Mouse (Mus musculus) heart, embryonic 15.5 days (tissue): Measurements from ENCODE around the gene Batf2. TPM values are rescaled to one million over a fixed set of nuclear protein-coding genes. Genes with fewer than 3 reads are reported as not detected.
A peak's percentile ranks its signal among the peaks of the same experiment; 100 is the strongest.
"Not testable (repeated sequence)": the region's sequence is repeated elsewhere in the genome, so short reads cannot be mapped to it uniquely, and the experiment has no call there.

Experiments
- ATAC-seq: fragments of 200-750 bp; cut with Nextera tagmentation; replicated peaks from 2 replicates; pipeline ENCODE4 v1.8.0; 2017; ENCODE audit warnings: low read depth, moderate TSS enrichment; ENCODE audit not compliant: insufficient number of reproducible peaks, insufficient read depth, low FRiP score
- H3K27ac ChIP-seq: fragments of 300-500 bp; sonication (generic); 2 replicates; pipeline ENCODE4 v1.5.1; 2015; ENCODE audit warnings: mild to moderate bottlenecking, inconsistent platforms
- H3K27me3 ChIP-seq: fragments of 300-500 bp; sonication (generic); 2 replicates; pipeline ENCODE4 v1.6.1; 2015; ENCODE audit warnings: inconsistent platforms
- H3K36me3 ChIP-seq: fragments of 300-500 bp; sonication (generic); 2 replicates; pipeline ENCODE4 v1.6.1; 2015; ENCODE audit warnings: mild to moderate bottlenecking, inconsistent platforms
- H3K4me1 ChIP-seq: fragments of 300-500 bp; sonication (generic); replicated peaks from 2 replicates; pipeline ENCODE4 v1.6.1; 2015; ENCODE audit warnings: inconsistent platforms
- H3K4me2 ChIP-seq: fragments of 300-500 bp; sonication (generic); 2 replicates; pipeline ENCODE4 v1.6.1; 2015; ENCODE audit warnings: inconsistent platforms, mild to moderate bottlenecking, moderate library complexity
- H3K4me3 ChIP-seq: fragments of 300-500 bp; sonication (generic); 2 replicates; pipeline ENCODE4 v1.5.1; 2015; ENCODE audit warnings: mild to moderate bottlenecking, inconsistent platforms
- H3K9ac ChIP-seq: fragments of 300-500 bp; sonication (generic); 2 replicates; pipeline ENCODE4 v1.6.1; 2015; ENCODE audit warnings: mild to moderate bottlenecking, inconsistent platforms
- H3K9me3 ChIP-seq: fragments of 300-500 bp; sonication (generic); replicated peaks from 2 replicates; pipeline ENCODE4 v1.6.1; 2016; ENCODE audit warnings: inconsistent platforms
- WGBS: fragments of 180-500 bp; shearing (Covaris S2); methylation state at CpG from one replicate; pipeline ENCODE4 v1.1.7; 2015; ENCODE audit warnings: mixed read lengths; 5-methylcytosine and 5-hydroxymethylcytosine counted together
- polyA plus RNA-seq: library from polyadenylated mRNA; unstranded; fragments of >200 nt; fragmentation: Nextera tagmentation; extraction: Ambion mirVana; gene quantifications from 2 replicates; pipeline ENCODE4 v1.2.1, GENCODE M21; 2015

Batf2 gene
- polyA plus RNA-seq, 1 experiment from 2014 or later, result not detected

DNA sequence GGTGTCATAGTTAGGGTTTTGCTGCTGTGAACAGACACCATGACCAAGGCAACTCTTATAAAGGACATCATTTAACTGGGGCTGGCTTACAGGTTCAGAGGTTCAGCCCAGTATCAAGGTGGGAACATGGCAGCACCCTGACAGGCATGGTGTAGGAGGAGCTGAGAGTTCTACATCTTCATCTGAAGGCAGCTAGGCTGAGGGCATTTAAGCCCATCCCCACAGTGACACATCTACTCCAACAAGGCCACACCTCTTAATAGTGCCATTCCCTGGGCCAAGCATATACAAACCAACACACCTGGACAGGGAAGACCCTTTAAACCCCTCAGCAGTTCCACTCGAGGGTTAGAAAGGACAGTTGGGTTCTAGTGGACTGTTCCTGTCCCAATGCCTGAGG lies 7.6 kb upstream of the Batf2 start:
- 15% methylated on average over 1 of the region's 1 CpGs for WGBS
- H3K4me1 ChIP-seq, H3K4me2 ChIP-seq, H3K9me3 ChIP-seq, ATAC-seq, H3K9ac ChIP-seq, H3K27ac ChIP-seq, H3K4me3 ChIP-seq, H3K36me3 ChIP-seq, H3K27me3 ChIP-seq: not testable (repeated sequence)

DNA sequence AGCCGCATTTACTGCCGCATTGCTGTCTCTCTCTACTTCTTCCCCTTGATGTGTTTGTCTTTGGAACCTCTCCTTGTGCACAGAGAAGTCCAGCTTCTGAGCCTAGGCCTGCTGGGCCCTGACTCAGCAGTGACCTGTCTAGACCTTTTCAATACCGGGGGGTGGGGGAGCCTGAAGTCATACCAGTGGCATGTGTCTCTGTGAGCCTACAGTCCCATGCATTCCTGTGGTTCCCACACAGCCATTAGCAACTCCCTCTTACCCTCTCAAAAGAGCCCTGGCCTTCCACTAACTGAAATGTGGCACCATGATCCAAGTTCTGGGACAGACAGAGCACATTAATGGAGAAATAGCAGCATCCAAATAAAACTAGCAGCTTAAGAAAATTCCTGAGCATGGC lies 4.4 kb upstream of the Batf2 start:
- Histone ChIP-seq H3K4me2 (no peak overlapping the region), H3K9ac (no peak overlapping the region), H3K36me3 (peaks cover 7% of the 10 kb centered on the region; the same call in 1 of the 2 replicates), H3K4me3 (no peak overlapping the region), H3K4me1 (peaks cover 8% of the 10 kb centered on the region), H3K27me3 (no peaks in the 10 kb centered on the region), H3K9me3 (no peaks in the 10 kb centered on the region), H3K27ac (no peak overlapping the region)
- no peak for ATAC-seq
- 78% methylated on average over 3 of the region's 3 CpGs for WGBS

DNA sequence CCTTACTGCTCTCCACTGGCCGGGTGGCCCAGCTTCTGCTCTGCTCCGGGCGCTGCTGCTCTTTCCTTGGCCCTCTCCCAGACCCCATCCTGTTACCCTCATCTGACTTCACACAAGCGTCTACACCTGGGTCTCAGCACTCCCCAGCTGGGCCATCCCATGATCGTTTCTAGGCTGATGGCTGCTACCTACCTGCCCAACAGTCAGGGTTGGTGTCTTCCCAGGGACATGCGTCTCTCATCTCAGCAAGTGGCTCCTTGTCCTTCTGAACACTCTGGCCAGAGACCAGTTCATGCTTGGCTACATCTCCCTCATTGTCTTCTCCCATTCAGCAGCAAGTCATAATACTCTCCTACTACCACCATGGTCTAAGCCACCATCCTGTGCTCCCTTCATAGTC lies 1.1 kb upstream of the Batf2 start:
- 90% methylated on average over 6 of the region's 6 CpGs for WGBS
- Histone ChIP-seq H3K27ac (no peak overlapping the region), H3K9me3 (no peaks in the 10 kb centered on the region), H3K4me2 (peak overlapping the region; percentile 94; the same call in 1 of the 2 replicates), H3K36me3 (0 out of 2 replicates have a peak, but pooled peaks cover 4% of the 10 kb centered on the region), H3K9ac (peak overlapping the region; percentile 84), H3K4me3 (peak overlapping the region; percentile 70; the same call in 1 of the 2 replicates), H3K4me1 (peaks cover 12% of the 10 kb centered on the region), H3K27me3 (no peaks in the 10 kb centered on the region)
- no peak for ATAC-seq

DNA sequence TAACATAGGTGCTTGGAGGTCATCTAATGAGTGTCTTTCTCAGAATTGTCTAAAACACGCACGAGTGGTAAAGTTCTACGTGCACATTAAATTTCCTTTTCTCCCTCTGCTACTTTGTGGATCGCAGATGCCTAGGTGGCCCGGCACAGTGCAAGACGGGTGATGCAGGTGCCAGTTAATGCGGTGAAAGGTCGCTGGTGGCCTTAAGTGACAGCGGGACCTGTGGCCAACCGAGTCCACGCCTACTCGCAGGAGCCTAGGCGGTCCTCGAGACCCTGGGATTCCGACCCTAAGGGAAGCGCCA lies 457 bp upstream of the Batf2 start:
- Histone ChIP-seq H3K36me3 (0 out of 2 replicates have a peak, but pooled peaks cover 4% of the 10 kb centered on the region), H3K4me1 (peaks cover 12% of the 10 kb centered on the region), H3K9ac (peak overlapping the region; percentile 84), H3K27me3 (no peaks in the 10 kb centered on the region), H3K9me3 (no peaks in the 10 kb centered on the region), H3K4me3 (peak overlapping the region; percentile 70), H3K27ac (peak overlapping the region; percentile 93), H3K4me2 (peak overlapping the region; percentile 94)
- WGBS, result 6% methylated on average over 16 of the region's 16 CpGs
- no peak for ATAC-seq

DNA sequence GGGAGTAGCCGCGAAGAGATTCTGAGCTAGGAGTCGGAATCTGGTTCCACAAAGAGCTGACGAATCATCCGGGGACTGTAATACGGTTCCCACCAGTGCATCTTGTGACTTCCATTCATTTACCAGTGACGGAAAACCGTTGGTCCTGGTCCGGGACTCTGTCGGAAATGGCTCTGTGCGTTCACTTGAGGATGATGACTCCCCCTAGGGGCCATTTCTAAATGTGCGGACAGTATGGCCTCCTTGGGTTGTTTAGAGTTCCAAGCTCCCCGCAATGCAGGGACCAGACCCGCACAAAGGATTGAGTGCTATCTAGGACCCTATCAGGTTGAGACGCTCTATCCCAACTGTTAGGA lies 589 bp downstream of the Batf2 start, which contains the start of gene Arl2:
TSS of gene Arl2 (minus strand) at position 155 of the 356 bp plus-strand sequence.
- Histone ChIP-seq H3K4me2 (peak within 1 kb of the TSS; percentile 94), H3K27ac (peak within 1 kb of the TSS; percentile 93), H3K27me3 (no peaks in the 10 kb centered on the region), H3K4me1 (peaks cover 12% of the 10 kb centered on the region), H3K4me3 (peak within 1 kb of the TSS; percentile 70), H3K36me3 (0 out of 2 replicates have a peak, but pooled peaks cover 4% of the 10 kb centered on the region), H3K9ac (peak within 1 kb of the TSS; percentile 84), H3K9me3 (no peaks in the 10 kb centered on the region)
- ATAC-seq, result peak; percentile 68
- under 1% methylated on average over 15 of the region's 15 CpGs for WGBS

DNA sequence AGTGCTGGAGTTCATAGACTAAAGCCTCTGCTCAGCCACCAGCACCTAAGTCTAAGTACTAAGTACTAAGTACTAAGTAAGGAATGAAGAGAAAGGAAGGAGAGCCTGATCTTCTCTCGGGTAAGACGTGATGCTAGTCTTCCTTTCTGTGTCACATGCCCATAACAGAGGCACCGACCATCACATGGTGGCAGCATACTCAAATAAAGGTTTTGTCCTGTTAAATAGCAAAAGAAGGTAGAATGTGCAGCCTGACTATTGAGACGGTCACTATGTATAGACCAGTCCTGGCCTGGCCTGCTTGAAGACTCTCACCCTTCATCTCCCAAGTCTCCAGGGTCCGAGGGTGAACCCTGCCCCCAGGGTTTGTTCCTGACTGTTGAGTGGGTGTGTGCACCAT lies 4.1 kb downstream of the Batf2 start:
- no peaks in the 10 kb centered on the region for H3K36me3 ChIP-seq
- 72% methylated on average over 5 of the region's 5 CpGs for WGBS
- H3K27ac ChIP-seq, result no peak overlapping the region
- no peak overlapping the region for H3K4me2 ChIP-seq
- no peaks in the 10 kb centered on the region for H3K9me3 ChIP-seq
- H3K4me1 ChIP-seq, result peaks cover 11% of the 10 kb centered on the region
- peaks cover 3% of the 10 kb centered on the region; the same call in 1 of the 2 replicates for H3K27me3 ChIP-seq
- no peak overlapping the region for H3K9ac ChIP-seq
- no peak for ATAC-seq
- H3K4me3 ChIP-seq, result no peak overlapping the region

DNA sequence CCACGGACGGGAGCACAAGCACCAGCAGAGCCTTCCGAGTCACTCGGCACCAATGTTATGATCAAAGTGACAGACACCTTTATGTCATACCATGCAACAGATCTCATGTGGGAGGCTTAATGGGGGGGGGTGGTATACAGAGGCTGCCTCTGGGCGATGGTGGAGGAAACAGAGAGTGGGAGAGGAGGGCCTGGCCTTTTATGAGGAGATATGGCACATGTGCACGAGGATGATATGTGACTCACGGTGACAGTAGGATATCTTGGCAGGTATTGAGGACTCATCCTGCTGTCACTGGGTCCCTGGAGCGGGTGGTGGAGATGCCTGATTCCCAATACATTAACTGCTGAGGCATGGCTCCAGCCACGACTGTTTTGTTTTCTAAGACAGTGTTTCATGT lies 14.4 kb downstream of the Batf2 start:
- Histone ChIP-seq H3K27ac (no peak overlapping the region), H3K36me3 (no peaks in the 10 kb centered on the region), H3K9ac (no peak overlapping the region), H3K4me1 (no peaks in the 10 kb centered on the region), H3K27me3 (0 out of 2 replicates have a peak, but pooled peaks cover 3% of the 10 kb centered on the region), H3K4me3 (no peak overlapping the region), H3K9me3 (no peaks in the 10 kb centered on the region), H3K4me2 (no peak overlapping the region)
- WGBS, result 77% methylated on average over 9 of the region's 9 CpGs
- no peak for ATAC-seq

DNA sequence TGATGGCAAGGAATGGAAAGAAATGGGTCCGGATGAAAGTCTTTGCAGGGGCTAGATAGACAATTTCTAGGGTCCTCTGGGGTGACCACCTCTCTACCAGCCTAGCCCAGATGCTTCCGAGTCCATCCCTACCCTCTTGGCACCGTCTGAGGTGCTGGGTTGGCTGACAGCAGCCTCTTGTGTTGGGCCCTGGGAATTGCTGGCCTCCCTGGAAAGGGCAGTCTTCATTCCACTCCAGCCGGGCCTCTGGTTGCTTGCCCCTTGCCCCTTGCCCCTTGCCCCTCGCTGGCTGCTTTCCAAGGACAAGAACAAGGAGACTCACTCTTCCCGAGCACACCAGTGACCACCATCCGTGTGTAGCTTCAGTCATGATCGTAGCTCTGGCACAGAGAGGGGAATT lies 15.6 kb downstream of the Batf2 start:
- H3K9me3 ChIP-seq, result no peaks in the 10 kb centered on the region
- no peak overlapping the region for H3K9ac ChIP-seq
- WGBS, result 63% methylated on average over 8 of the region's 8 CpGs
- no peaks in the 10 kb centered on the region for H3K4me1 ChIP-seq
- no peak for ATAC-seq
- H3K4me3 ChIP-seq, result no peak overlapping the region
- no peak overlapping the region for H3K27ac ChIP-seq
- H3K4me2 ChIP-seq, result no peak overlapping the region
- H3K27me3 ChIP-seq, result 0 out of 2 replicates have a peak, but pooled peaks cover 3% of the 10 kb centered on the region
- H3K36me3 ChIP-seq, result no peaks in the 10 kb centered on the region

DNA sequence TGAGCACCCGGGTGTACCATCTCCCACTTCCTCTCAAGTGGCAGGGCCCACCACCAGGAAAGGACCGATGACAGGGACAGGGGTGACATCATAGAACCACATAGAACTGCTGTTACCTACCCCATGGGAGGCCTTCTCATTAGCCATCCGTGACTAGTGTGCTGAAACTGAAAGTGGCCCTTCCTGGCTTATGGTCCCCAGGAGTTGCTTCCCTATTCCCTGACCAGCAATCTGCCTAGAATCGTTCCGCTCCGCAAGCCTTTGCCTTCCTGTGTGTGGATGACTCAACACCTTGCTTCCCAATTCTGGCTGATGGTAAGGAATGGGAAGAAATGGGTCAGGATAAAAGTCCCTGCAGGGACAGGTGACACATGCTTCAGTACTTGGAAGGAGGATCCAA lies 16.4 kb downstream of the Batf2 start:
- H3K9ac ChIP-seq, result no peak overlapping the region
- no peaks in the 10 kb centered on the region for H3K4me1 ChIP-seq
- no peaks in the 10 kb centered on the region for H3K36me3 ChIP-seq
- no peak for ATAC-seq
- WGBS, result 59% methylated on average over 6 of the region's 6 CpGs
- H3K9me3 ChIP-seq, result no peaks in the 10 kb centered on the region
- 0 out of 2 replicates have a peak, but pooled peaks cover 3% of the 10 kb centered on the region for H3K27me3 ChIP-seq
- no peak overlapping the region for H3K27ac ChIP-seq
- H3K4me3 ChIP-seq, result no peak overlapping the region
- no peak overlapping the region for H3K4me2 ChIP-seq

DNA sequence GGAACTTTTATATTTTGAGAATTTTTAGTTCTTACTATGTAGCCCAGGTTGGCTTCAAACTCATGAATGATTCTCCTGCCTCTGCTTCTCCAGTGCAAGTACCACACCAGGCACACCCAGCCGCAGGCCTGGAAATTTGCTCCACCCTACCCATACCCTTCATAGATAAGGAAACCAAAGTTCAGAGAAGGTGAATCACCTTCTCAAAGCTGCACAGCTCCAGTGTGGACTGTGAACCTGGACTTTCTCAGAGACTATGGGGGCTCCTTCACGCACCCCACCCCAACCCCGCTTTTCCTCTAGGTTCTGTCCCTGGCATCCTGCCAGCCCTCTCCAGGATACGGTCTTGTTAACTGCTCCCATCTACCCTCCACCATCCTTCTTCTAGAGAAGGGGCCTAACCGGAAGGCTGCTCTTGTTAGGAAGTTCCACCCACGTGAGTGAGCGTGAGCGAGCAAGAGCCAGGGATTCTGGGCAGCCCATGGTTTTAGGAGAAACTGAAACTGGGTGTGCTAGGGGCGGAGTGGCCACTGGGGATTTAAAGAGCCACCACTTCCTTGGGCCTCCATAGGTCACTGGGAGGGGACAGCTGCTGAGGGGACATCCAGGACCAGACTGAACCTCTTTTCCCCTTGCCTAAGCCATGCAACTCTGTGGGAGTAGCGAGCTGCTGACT lies 23.2 kb downstream of the Batf2 start:
- no peaks in the 10 kb centered on the region for H3K27me3 ChIP-seq
- no peak overlapping the region for H3K9ac ChIP-seq
- no peak overlapping the region for H3K4me2 ChIP-seq
- H3K9me3 ChIP-seq, result no peaks in the 10 kb centered on the region
- ATAC-seq, result no peak
- no peaks in the 10 kb centered on the region for H3K36me3 ChIP-seq
- H3K4me1 ChIP-seq, result no peaks in the 10 kb centered on the region
- no peak overlapping the region for H3K4me3 ChIP-seq
- WGBS, result 57% methylated on average over 10 of the region's 10 CpGs
- no peak overlapping the region for H3K27ac ChIP-seq

DNA sequence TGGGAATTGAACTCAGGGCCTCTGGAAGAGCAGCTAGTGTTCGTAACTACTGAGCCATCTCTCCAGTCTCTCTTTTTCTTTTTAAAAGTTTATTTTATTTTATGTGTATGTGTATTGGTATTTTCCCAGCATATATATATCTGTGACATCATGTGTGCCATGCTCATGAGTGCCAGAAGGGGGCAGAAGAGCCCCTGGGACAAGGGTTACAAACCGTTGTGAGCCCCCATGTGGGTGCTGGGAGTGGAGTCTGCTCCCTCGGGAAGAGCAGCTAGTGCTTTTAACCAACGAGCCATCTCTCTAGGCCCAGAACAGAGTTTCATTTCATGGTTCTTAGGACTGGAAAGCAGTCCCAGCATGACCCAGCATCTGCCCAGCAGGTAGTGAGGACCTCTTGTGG lies 26.0 kb downstream of the Batf2 start:
- Histone ChIP-seq H3K9ac (no peak overlapping the region), H3K4me1 (no peaks in the 10 kb centered on the region), H3K4me3 (no peak overlapping the region), H3K36me3 (no peaks in the 10 kb centered on the region), H3K27me3 (no peaks in the 10 kb centered on the region), H3K27ac (no peak overlapping the region), H3K9me3 (no peaks in the 10 kb centered on the region), H3K4me2 (no peak overlapping the region)
- WGBS, result 63% methylated on average over 4 of the region's 4 CpGs
- ATAC-seq, result no peak

DNA sequence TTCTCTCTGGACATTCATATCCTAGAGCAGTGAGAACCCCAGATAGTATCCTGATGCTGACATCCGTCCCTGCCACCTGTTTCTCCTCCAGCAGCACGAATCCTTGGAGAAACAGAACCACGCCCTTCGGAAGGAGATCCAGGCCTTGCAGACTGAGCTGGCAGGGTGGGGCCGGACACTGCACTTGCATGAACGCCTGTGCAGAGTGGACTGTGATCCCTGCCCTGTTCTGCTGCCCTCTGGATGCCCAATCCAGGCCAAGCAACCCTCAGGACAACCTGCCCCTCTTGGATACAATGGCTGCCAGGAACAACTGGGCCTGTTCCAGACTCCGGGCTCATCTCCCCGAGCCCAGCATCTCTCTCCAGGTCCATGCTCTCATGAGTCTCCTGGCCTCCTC lies 30.4 kb downstream of the Batf2 start:
- no peak for ATAC-seq
- no peaks in the 10 kb centered on the region for H3K4me1 ChIP-seq
- no peak overlapping the region for H3K4me3 ChIP-seq
- WGBS, result 74% methylated on average over 8 of the region's 8 CpGs
- no peaks in the 10 kb centered on the region for H3K27me3 ChIP-seq
- no peaks in the 10 kb centered on the region for H3K36me3 ChIP-seq
- H3K9ac ChIP-seq, result no peak overlapping the region
- H3K27ac ChIP-seq, result no peak overlapping the region
- H3K4me2 ChIP-seq, result no peak overlapping the region
- H3K9me3 ChIP-seq, result no peaks in the 10 kb centered on the region
